Mouse (Mus musculus): Measurements from ENCODE around the gene Nup155.
A peak's percentile ranks its signal among the peaks of the same experiment; 100 is the strongest.

The Nup155 gene

GRCm38 (mm10) chr15:8131268-8131667, 22.2 kb downstream of the Nup155 start:
- no peak for DNase-seq (ENCODE audit: low read depth, low spot score)
- Histone ChIP-seq H3K27me3 (ENCODE audit: control insufficient read depth, insufficient read depth, low read length, poor library complexity, severe bottlenecking) (no peaks in the 10 kb centered on the region), H3K36me3 (ENCODE audit: control insufficient read depth, insufficient read depth, low read length, poor library complexity, severe bottlenecking) (peaks cover 11% of the 10 kb centered on the region)

- H3K27me3 ChIP-seq (ENCODE audit: control insufficient read depth, insufficient read depth, low read length, poor library complexity, severe bottlenecking), result no peaks in the 10 kb centered on the region
- no peak for DNase-seq (ENCODE audit: low read depth, low spot score)
- peaks cover 11% of the 10 kb centered on the region for H3K36me3 ChIP-seq (ENCODE audit: control insufficient read depth, insufficient read depth, low read length, poor library complexity, severe bottlenecking)
Measured at GRCm38 (mm10) chr15:8131761-8132160, 22.7 kb downstream of the Nup155 start.

- peaks cover 16% of the 10 kb centered on the region for H3K36me3 ChIP-seq (ENCODE audit: control insufficient read depth, insufficient read depth, low read length, poor library complexity, severe bottlenecking)
- DNase-seq (ENCODE audit: low read depth, low spot score), result no peak
- no peaks in the 10 kb centered on the region for H3K27me3 ChIP-seq (ENCODE audit: control insufficient read depth, insufficient read depth, low read length, poor library complexity, severe bottlenecking)
Measured at GRCm38 (mm10) chr15:8135606-8136005, 26.5 kb downstream of the Nup155 start.

GRCm38 (mm10) chr15:8161841-8162240, 52.8 kb downstream of the Nup155 start:
- no peak for DNase-seq (ENCODE audit: low read depth, low spot score)
- H3K27me3 ChIP-seq (ENCODE audit: control insufficient read depth, insufficient read depth, low read length, poor library complexity, severe bottlenecking), result no peaks in the 10 kb centered on the region
- H3K36me3 ChIP-seq (ENCODE audit: control insufficient read depth, insufficient read depth, low read length, poor library complexity, severe bottlenecking), result peaks cover 3% of the 10 kb centered on the region; the same call in 1 of the 2 replicates

- Histone ChIP-seq H3K27me3 (ENCODE audit: control insufficient read depth, insufficient read depth, low read length, poor library complexity, severe bottlenecking) (no peaks in the 10 kb centered on the region), H3K36me3 (ENCODE audit: control insufficient read depth, insufficient read depth, low read length, poor library complexity, severe bottlenecking) (no peaks in the 10 kb centered on the region; the same call in 1 of the 2 replicates)
- peak; percentile 95 for DNase-seq (ENCODE audit: low read depth, low spot score)
Measured at GRCm38 (mm10) chr15:8168591-8169265, 59.7 kb downstream of the Nup155 start, which contains the start of gene Cplane1. Cplane1 (plus strand) TSS chr15:8169106.

GRCm38 (mm10) chr15:8169266-8169746, 60.2 kb downstream of the Nup155 start:
- Histone ChIP-seq H3K36me3 (ENCODE audit: control insufficient read depth, insufficient read depth, low read length, poor library complexity, severe bottlenecking) (no peaks in the 10 kb centered on the region; the same call in 1 of the 2 replicates), H3K27me3 (ENCODE audit: control insufficient read depth, insufficient read depth, low read length, poor library complexity, severe bottlenecking) (no peaks in the 10 kb centered on the region)
- no peak for DNase-seq (ENCODE audit: low read depth, low spot score)

GRCm38 (mm10) chr15:8189563-8189962, 80.5 kb downstream of the Nup155 start:
- H3K36me3 ChIP-seq (ENCODE audit: control insufficient read depth, insufficient read depth, low read length, poor library complexity, severe bottlenecking), result 0 out of 2 replicates have a peak, but pooled peaks cover 5% of the 10 kb centered on the region
- H3K27me3 ChIP-seq (ENCODE audit: control insufficient read depth, insufficient read depth, low read length, poor library complexity, severe bottlenecking), result no peaks in the 10 kb centered on the region
- DNase-seq (ENCODE audit: low read depth, low spot score), result no peak

- no peaks in the 10 kb centered on the region for H3K27me3 ChIP-seq (ENCODE audit: control insufficient read depth, insufficient read depth, low read length, poor library complexity, severe bottlenecking)
- no peak for DNase-seq (ENCODE audit: low read depth, low spot score)
- 0 out of 2 replicates have a peak, but pooled peaks cover 7% of the 10 kb centered on the region for H3K36me3 ChIP-seq (ENCODE audit: control insufficient read depth, insufficient read depth, low read length, poor library complexity, severe bottlenecking)
Measured at GRCm38 (mm10) chr15:8190435-8190834, 81.4 kb downstream of the Nup155 start.

GRCm38 (mm10) chr15:8200317-8200716, 91.2 kb downstream of the Nup155 start:
- H3K36me3 ChIP-seq (ENCODE audit: control insufficient read depth, insufficient read depth, low read length, poor library complexity, severe bottlenecking), result peaks cover 7% of the 10 kb centered on the region; the same call in 1 of the 2 replicates
- peak; percentile 27 for DNase-seq (ENCODE audit: low read depth, low spot score)

GRCm38 (mm10) chr15:8208362-8208761, 99.3 kb downstream of the Nup155 start:
- peaks cover 4% of the 10 kb centered on the region; the same call in 1 of the 2 replicates for H3K36me3 ChIP-seq (ENCODE audit: control insufficient read depth, insufficient read depth, low read length, poor library complexity, severe bottlenecking)
- H3K27me3 ChIP-seq (ENCODE audit: control insufficient read depth, insufficient read depth, low read length, poor library complexity, severe bottlenecking), result no peaks in the 10 kb centered on the region
- no peak for DNase-seq (ENCODE audit: low read depth, low spot score)

More at GRCm38 (mm10) chr15:8200317-8200716, 91.2 kb downstream of the Nup155 start:
- no peaks in the 10 kb centered on the region for H3K27me3 ChIP-seq (ENCODE audit: control insufficient read depth, insufficient read depth, low read length, poor library complexity, severe bottlenecking)
